Mouse (Mus musculus) myocyte (in vitro differentiated cells): ENCODE measurements around the gene Grin3b. TPM values are rescaled to one million over a fixed set of nuclear protein-coding genes. Genes with fewer than 3 reads are reported as not detected.
A peak's percentile ranks its signal among the peaks of the same experiment; 100 is the strongest.

Experiments used
- H3K27me3 ChIP-seq: one replicate; pipeline ENCODE4 v1.6.1; 2011; ENCODE audit not compliant: control insufficient read depth, insufficient read depth, insufficient read length
- H3K36me3 ChIP-seq: one replicate; pipeline ENCODE4 v1.6.1; 2011; ENCODE audit not compliant: control insufficient read depth, insufficient read depth
- H3K4me2 ChIP-seq: one replicate; pipeline ENCODE4 v1.6.1; 2011; ENCODE audit warnings: low read depth, control low read depth
- H3K4me3 ChIP-seq: one replicate; pipeline ENCODE4 v1.5.1; 2011; ENCODE audit warnings: mild to moderate bottlenecking, control low read depth, moderate library complexity
- H3K79me2 ChIP-seq: one replicate; pipeline ENCODE4 v1.6.1; 2011; ENCODE audit not compliant: control insufficient read depth, insufficient read depth
- H3ac ChIP-seq: one replicate; pipeline ENCODE4 v1.6.1; 2011; ENCODE audit not compliant: control insufficient read depth, insufficient read length
- CEBPB ChIP-seq: IDR thresholded peaks from 2 replicates; pipeline ENCODE4 v1.6.1; 2011; ENCODE audit warnings: mild to moderate bottlenecking, moderate library complexity; ENCODE audit not compliant: poor library complexity, insufficient read depth, severe bottlenecking
- E2F4 ChIP-seq: IDR thresholded peaks from one replicate; pipeline ENCODE4 v1.6.1; 2011; ENCODE audit warnings: mild to moderate bottlenecking, control low read depth, moderate library complexity; ENCODE audit not compliant: insufficient read depth
- MAX ChIP-seq: IDR thresholded peaks from one replicate; pipeline ENCODE4 v1.6.1; 2011; ENCODE audit warnings: low read depth, mild to moderate bottlenecking, control low read depth
- MYOD1 ChIP-seq, 3 experiments: IDR thresholded peaks; one replicate each; pipeline ENCODE4 v1.6.1; 2011; ENCODE audit warnings: control low read depth in 2 of 3, low read depth in 2 of 3, mild to moderate bottlenecking in 2 of 3, moderate library complexity in 1 of 3; ENCODE audit not compliant: insufficient read length in 2 of 3, control insufficient read depth in 1 of 3
- MYOG ChIP-seq, 3 experiments: IDR thresholded peaks; one replicate each; pipeline ENCODE4 v1.6.1; 2011; ENCODE audit warnings: control low read depth in 2 of 3, low read depth in 2 of 3, mild to moderate bottlenecking in 2 of 3; ENCODE audit not compliant: insufficient read length in 2 of 3, control insufficient read depth in 1 of 3, insufficient read depth in 1 of 3
- POLR2A ChIP-seq: IDR thresholded peaks from one replicate; pipeline ENCODE4 v1.6.1; 2011; ENCODE audit warnings: low read depth, mild to moderate bottlenecking, control low read depth, moderate library complexity; ENCODE audit not compliant: insufficient read length
- POLR2AphosphoS2 ChIP-seq: IDR thresholded peaks from one replicate; pipeline ENCODE4 v1.6.1; 2011; ENCODE audit warnings: low read depth, control low read depth; ENCODE audit not compliant: insufficient read length
- REST ChIP-seq: IDR thresholded peaks from one replicate; pipeline ENCODE4 v1.6.1; 2011; ENCODE audit warnings: mild to moderate bottlenecking, control low read depth, moderate library complexity; ENCODE audit not compliant: insufficient read depth, insufficient read length
- SRF ChIP-seq: IDR thresholded peaks from one replicate; pipeline ENCODE4 v1.6.1; 2011; ENCODE audit warnings: low read depth; ENCODE audit not compliant: control insufficient read depth, insufficient read length
- TCF12 ChIP-seq: IDR thresholded peaks from one replicate; pipeline ENCODE4 v1.6.1; 2011; ENCODE audit warnings: mild to moderate bottlenecking, control low read depth; ENCODE audit not compliant: poor library complexity, insufficient read depth, severe bottlenecking
- TCF3 ChIP-seq: IDR thresholded peaks from one replicate; pipeline ENCODE4 v1.6.1; 2011; ENCODE audit warnings: low read depth, control low read depth; ENCODE audit not compliant: insufficient read length
- USF1 ChIP-seq: IDR thresholded peaks from one replicate; pipeline ENCODE4 v1.6.1; 2011; ENCODE audit warnings: low read depth, mild to moderate bottlenecking, control low read depth, moderate library complexity
- polyA plus RNA-seq: library from polyadenylated mRNA; unstranded; fragments of >200 nt; fragmentation: generic; extraction: Trizol; gene quantifications from one replicate; pipeline ENCODE4 v1.2.1, GENCODE M21; 2012; ENCODE audit warnings: missing spikeins

Grin3b gene
- 0.73 TPM for polyA plus RNA-seq

- Histone ChIP-seq H3K79me2 (no peaks in the 10 kb centered on the region), H3K36me3 (peaks cover 4% of the 10 kb centered on the region), H3K4me3 (no peak within 1 kb of the TSS), H3K27me3 (peaks cover 8% of the 10 kb centered on the region), H3K4me2 (no peak within 1 kb of the TSS), H3ac (no peak within 1 kb of the TSS)
- TF ChIP-seq POLR2AphosphoS2 (peak; percentile 64), E2F4 (no peak)
Measured at GRCm38 (mm10) chr10:79970415-79971182, at the start of gene Grin3b. Grin3b (plus strand) TSS chr10:79970715.

- no peak for TF ChIP-seq MYOD1 (IDR thresholded peaks at IDR 0.05; ENCODE audit: control insufficient read depth in 1 of 3, insufficient read length in 2 of 3, low read depth in 2 of 3)
- TF ChIP-seq SRF = no peak
- TF ChIP-seq MAX = no peak
- no peak for TF ChIP-seq USF1
- no peak for TF ChIP-seq MYOG (IDR thresholded peaks at IDR 0.05; ENCODE audit: control insufficient read depth in 1 of 3, insufficient read depth in 1 of 3, insufficient read length in 2 of 3, low read depth in 2 of 3)
- TF ChIP-seq TCF12 = no peak
- no peak for TF ChIP-seq POLR2AphosphoS2
- no peak for TF ChIP-seq TCF3
- TF ChIP-seq CEBPB = no peak
- no peak for TF ChIP-seq REST
- H3ac ChIP-seq = no peak within 1 kb of the TSS
- no peaks in the 10 kb centered on the region for H3K36me3 ChIP-seq
- no peak within 1 kb of the TSS for H3K4me2 ChIP-seq
- H3K4me3 ChIP-seq = no peak within 1 kb of the TSS
- H3K27me3 ChIP-seq = peaks cover 32% of the 10 kb centered on the region
- peaks cover 6% of the 10 kb centered on the region for H3K79me2 ChIP-seq
Measured at GRCm38 (mm10) chr10:79920958-79921535, 49.5 kb upstream of the Grin3b start, which contains the start of gene R3hdm4. R3hdm4 (minus strand) TSS chr10:79921208.

DNA sequence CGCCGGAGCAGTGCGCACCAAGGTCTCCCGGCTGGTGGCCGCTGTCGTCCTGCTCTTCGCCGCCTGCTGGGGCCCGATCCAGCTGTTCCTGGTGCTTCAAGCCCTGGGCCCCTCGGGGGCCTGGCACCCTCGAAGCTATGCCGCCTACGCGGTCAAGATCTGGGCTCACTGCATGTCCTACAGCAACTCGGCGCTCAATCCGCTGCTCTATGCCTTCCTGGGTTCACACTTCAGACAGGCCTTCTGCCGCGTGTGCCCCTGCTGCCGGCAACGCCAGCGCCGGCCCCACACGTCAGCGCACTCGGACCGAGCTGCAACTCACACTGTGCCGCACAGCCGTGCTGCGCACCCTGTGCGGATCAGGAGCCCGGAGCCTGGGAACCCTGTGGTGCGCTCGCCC is 48.9 kb upstream of the Grin3b start:
- Histone ChIP-seq H3ac (no peak overlapping the region), H3K4me3 (no peak overlapping the region), H3K27me3 (peaks cover 32% of the 10 kb centered on the region), H3K79me2 (peaks cover 1% of the 10 kb centered on the region), H3K4me2 (no peak overlapping the region), H3K36me3 (no peaks in the 10 kb centered on the region)
- TF ChIP-seq TCF3 (no peak), MYOG (IDR thresholded peaks at IDR 0.05; ENCODE audit: control insufficient read depth in 1 of 3, insufficient read depth in 1 of 3, insufficient read length in 2 of 3, low read depth in 2 of 3) (peak in 2 of 3 experiments; percentile 1 to 4), MYOD1 (IDR thresholded peaks at IDR 0.05; ENCODE audit: control insufficient read depth in 1 of 3, insufficient read length in 2 of 3, low read depth in 2 of 3) (no peak), POLR2A (no peak), TCF12 (no peak), E2F4 (no peak), POLR2AphosphoS2 (no peak), CEBPB (no peak)

GRCm38 (mm10) chr10:79924998-79925784 is 45.3 kb upstream of the Grin3b start:
- Histone ChIP-seq H3K4me3 (peak overlapping the region; percentile 96), H3K4me2 (peak overlapping the region; percentile 99), H3K36me3 (no peaks in the 10 kb centered on the region), H3K27me3 (peaks cover 17% of the 10 kb centered on the region), H3ac (no peak overlapping the region), H3K79me2 (peaks cover 4% of the 10 kb centered on the region)
- TF ChIP-seq TCF3 (no peak), MYOD1 (IDR thresholded peaks at IDR 0.05; ENCODE audit: control insufficient read depth in 1 of 3, insufficient read length in 2 of 3, low read depth in 2 of 3) (no peak), CEBPB (no peak), MAX (no peak), POLR2A (no peak), REST (no peak), USF1 (no peak), MYOG (IDR thresholded peaks at IDR 0.05; ENCODE audit: control insufficient read depth in 1 of 3, insufficient read depth in 1 of 3, insufficient read length in 2 of 3, low read depth in 2 of 3) (no peak), SRF (no peak), TCF12 (no peak), E2F4 (no peak), POLR2AphosphoS2 (no peak)
